Mouse (Mus musculus): Measurements from ENCODE around the gene Lcp2. TPM values are rescaled to one million over a fixed set of nuclear protein-coding genes. Genes with fewer than 3 reads are reported as not detected.

The Lcp2 gene
- total RNA-seq, 2 experiments from 2014 or later, result 94.8 to 205 TPM

Other genes starting within 250 kb of the Lcp2 start
- not detected in 2 replicates for gene Kcnmb1, start 83.9 kb upstream of the Lcp2 start, total RNA-seq (2015)
- gene Kcnmb1, start 83.9 kb upstream of the Lcp2 start, total RNA-seq (2017), result not detected in 2 replicates
- 0.09 TPM in 1 of 2 replicates, not detected in the other for gene Kcnip1, start 53.8 kb upstream of the Lcp2 start, total RNA-seq (2015)
- 0.18 TPM in 1 of 2 replicates, not detected in the other for gene Kcnip1, start 53.8 kb upstream of the Lcp2 start, total RNA-seq (2017)
- 0.41 and 0.42 TPM in 2 replicates for gene 4930469K13Rik, start 51.6 kb downstream of the Lcp2 start, total RNA-seq (2015)
- not detected in 2 replicates for gene 4930469K13Rik, start 51.6 kb downstream of the Lcp2 start, total RNA-seq (2017)
- gene Foxi1, start 161.2 kb downstream of the Lcp2 start, total RNA-seq (2015), result not detected in 2 replicates
- not detected in 2 replicates for gene Foxi1, start 161.2 kb downstream of the Lcp2 start, total RNA-seq (2017)